Mouse (Mus musculus) c-Kit-negative CD71-positive TER-119-positive erythroid progenitor cells, embryonic 14.5 days (primary cell): Measurements from ENCODE around the gene Ophn1.

ENCODE experiments used
- DNase-seq: peaks from one replicate; pipeline ENCODE4 v3.0.0-alpha.2; 2013; ENCODE audit warnings: low read depth, low spot score

Gene Ophn1

DNA sequence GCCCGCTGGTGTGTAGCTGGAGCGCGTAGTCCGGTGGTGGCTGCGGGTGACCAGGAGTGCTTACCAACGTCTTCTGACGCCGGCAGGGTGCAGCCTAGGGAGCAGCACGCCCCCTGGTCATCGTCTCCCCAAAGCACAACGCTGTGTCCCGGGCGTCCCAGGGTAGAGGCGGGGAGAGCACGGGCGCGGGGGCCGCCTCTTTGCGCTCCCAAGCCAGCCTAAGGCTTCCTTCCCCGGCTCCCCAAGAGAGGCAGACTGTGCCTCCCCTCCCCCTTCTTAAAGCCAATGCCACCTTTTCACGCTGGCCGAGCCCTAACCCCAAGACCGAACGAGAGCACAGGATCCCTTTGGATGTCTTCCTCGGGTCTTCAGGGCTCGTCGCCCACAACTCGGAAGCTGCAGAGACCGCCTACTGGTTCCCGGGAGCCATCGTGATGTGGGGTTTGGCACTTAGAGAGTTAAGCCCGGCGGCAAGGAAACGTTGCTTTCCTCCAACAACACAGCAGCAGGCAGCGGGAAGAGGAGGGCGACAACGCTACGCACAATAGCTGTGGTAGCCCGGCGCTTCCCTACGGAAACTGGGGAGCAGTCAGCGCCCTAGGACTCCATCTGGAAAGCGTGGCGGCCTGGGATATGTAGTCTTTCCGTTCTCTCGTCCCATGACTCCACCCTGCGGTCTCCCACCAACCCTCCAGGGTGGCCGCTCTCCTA, at the start of gene Ophn1:
Gene Ophn1, minus strand, starts transcription at position 620 of the 711 bp plus-strand sequence.
- DNase-seq = no peak

- peak; percentile 81 for DNase-seq
Measured at GRCm38 (mm10) chrX:98937555-98938294, 46.9 kb upstream of the Ophn1 start.

GRCm38 (mm10) chrX:98936707-98937554, 46.1 kb upstream of the Ophn1 start:
- DNase-seq = peak; percentile 65

DNA sequence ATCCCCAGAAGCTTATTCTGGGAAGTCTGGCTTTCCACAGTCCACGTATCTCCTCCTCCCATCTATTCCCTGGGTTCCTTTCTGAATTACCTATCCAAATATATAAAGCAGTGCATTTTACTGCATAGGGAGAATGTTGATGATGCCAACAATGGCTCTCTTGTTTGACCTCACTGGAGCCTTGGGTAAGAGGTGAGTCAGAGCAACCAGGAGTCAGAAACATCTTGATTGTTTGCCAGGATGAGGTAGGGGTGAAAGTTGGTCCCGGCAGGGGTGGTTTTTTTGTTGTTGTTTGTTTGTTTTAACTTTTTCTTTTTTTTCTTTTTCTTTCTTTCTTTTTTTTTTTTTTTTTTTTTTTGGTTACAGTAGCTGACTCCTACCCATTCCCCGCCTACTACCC, 45.3 kb upstream of the Ophn1 start, which contains the start of gene Yipf6:
Gene Yipf6, plus strand, starts transcription at position 216 of the 400 bp plus-strand sequence.
- no peak for DNase-seq

DNA sequence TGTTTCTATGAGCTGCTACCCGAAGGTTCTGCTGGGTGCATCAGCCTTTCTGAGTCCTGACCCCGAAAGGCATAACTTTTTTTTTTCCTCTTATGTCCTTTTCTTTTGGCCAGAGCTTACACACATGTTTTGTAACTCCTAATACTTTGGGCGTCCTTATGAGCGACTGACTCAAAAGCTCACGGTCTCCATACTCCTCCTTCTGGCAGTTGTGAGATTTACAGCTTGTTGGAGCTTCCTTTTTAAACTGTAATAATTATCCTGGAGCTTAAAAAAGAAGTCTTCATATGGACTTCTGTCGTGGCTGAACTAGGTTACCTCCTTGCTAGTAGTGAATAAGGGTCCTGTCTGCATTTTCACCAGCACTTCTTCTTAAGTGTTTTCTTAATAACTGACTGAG, 28.6 kb upstream of the Ophn1 start:
- no peak for DNase-seq

DNA sequence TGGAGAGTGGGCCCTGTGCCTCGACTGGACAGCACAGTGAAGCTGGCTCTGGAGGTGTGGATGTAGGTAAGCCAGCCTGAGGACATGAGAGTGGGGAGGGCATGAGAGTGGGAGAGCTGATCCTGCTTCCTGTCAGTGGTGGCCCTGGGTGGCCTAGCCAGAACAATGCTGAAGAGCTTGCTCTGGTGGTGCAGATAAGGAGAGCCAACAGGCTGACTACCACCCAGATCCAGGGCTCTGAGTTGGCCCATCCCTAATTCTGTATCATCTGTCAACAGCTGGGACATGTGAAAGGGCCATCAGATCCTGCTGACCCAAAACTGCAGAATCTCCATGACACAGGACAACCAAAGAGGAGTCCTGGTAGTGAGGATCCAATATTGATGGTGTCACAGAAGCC, 18.1 kb upstream of the Ophn1 start:
- no peak for DNase-seq

DNA sequence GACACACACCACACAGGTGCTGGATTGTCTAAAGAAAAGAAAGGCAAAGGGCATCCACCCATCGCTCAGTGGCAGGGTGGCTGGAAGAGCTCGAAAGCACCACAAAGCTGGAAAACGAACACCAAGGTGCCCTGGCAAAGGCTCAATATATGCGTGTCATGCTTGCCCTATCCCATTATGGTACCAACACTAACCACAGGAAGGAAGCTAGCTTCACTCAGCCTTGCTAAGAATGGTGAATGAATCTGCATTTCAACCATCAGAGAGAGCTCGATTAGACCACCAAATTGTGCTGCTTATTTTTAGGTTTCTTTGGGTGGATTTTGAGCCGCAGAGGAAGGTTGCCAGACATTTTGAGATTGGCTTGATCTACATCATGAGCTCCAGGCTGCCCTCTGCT, 13.4 kb upstream of the Ophn1 start:
- DNase-seq = no peak

DNA sequence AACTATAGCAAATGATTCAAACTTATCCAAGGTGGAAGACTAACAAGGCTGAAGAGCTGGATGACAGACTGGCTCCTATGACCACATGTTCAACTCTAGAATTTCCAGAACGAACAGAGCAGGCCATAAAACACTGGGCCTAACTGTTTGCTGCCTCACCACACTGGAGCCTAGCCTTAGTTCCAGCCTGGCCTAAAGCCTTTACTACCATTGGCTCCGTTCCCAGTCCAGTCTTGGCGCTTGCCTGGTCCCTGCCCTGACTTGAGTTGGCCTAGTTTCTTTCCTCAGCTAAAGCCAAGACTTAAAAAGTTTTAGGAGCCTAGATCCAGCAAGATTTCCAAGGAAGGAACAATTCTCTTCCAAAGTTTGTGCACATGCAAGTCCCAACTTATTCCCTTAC, 7.5 kb upstream of the Ophn1 start:
- DNase-seq = no peak

GRCm38 (mm10) chrX:98890072-98890405, 786 bp downstream of the Ophn1 start:
- DNase-seq = no peak

DNA sequence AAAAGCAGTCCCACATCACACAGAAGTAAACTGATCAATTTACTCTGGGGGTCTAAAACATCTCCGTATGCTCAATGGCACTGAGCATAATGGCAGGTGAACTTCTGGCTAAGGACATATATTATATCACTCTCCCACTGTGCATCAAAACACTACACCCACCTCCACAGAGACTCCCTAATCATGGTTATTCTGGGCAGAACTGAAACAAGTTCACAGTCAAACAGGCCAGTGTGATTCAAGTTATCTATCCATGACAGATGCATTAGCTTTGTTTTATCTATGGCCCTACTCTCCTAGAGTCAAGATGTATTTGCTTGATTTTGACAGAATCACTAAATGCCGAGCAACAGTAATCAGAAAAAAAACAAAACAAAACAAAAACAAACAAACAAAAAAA, 8.8 kb downstream of the Ophn1 start:
- no peak for DNase-seq

DNA sequence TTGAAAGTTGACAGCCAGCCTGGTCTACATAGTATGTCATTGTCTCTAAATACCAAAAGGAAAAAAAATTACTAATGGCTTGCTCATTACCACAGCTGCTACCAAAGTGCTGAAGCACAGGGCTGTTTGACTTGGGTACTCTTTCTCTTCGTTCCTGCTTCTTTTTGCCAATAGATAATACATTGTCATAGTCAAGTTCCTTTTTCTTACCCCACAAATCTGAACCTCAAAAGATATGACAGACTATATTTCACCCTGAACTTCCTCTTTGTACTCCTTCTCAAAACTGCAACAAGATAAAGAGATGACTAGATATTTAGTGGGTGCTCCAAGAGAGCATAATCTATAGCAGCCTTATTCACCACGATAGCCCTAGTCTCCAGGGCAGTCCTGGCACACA, 9.7 kb downstream of the Ophn1 start:
- DNase-seq = no peak

GRCm38 (mm10) chrX:98880314-98880713, 10.5 kb downstream of the Ophn1 start:
- no peak for DNase-seq

- DNase-seq = no peak
Measured at GRCm38 (mm10) chrX:98875144-98875543, 15.7 kb downstream of the Ophn1 start.

DNA sequence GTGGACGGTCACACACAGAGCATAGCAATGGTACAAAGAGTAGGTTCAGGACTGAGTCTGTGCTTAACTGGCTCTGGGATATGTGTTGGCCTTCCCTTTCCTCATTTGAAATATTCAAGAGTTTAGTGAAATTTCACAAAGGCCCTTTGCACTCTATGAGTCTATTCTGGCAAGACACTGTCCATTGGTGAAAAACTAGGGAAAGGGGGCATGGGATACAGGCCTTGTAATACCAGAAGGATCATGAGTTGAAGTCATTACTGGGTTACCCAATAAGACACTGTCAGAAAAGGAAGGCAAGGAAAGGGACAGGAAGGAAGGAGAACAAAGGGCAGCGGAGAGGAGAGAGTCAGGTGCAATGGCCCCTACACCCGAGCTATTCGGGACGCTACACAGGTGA, 16.7 kb downstream of the Ophn1 start:
- DNase-seq = no peak

- no peak for DNase-seq
Measured at GRCm38 (mm10) chrX:98872064-98872463, 18.8 kb downstream of the Ophn1 start.

DNA sequence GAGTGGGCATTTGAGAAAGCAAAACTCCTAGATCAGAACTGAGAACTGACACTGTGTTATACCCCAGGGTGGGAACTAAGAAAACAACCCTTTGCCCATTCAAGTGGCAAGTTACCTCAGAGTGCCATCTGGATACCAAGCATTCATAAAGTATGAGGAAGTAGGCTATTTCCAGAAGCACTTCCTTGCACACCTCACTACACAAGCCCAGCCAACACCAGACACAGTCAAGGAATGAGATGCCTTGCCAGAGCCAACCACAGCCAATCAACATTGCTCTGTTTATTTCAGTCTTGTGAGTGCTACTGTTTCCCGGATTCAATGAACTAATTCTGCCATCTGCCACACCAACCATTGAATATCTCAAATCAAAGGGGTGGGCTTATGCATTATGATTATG, 20.3 kb downstream of the Ophn1 start:
- no peak for DNase-seq

GRCm38 (mm10) chrX:98869735-98870134, 21.1 kb downstream of the Ophn1 start:
- DNase-seq = no peak

- DNase-seq = no peak
Measured at GRCm38 (mm10) chrX:98869165-98869564, 21.7 kb downstream of the Ophn1 start.

DNA sequence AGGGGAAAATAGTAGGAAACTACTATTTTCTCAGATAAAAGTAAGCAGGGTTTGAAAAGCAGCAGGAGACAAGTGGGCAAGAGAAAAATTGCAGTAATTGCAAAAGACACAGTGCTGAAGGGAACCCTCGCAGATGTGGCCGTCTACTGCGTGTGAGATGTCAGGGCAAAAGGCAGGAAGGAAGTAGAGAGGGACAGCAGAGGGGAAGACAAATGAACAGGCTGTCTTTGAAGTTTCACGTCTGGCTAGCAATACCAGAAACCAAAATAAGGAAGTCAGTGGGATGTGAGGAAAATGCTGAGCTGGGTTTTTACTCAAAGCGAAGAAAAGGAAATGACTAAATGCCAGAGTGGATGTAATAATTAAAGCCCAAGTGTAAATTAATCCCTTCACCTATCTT, 30.7 kb downstream of the Ophn1 start:
- no peak for DNase-seq

GRCm38 (mm10) chrX:98856046-98856445, 34.8 kb downstream of the Ophn1 start:
- no peak for DNase-seq

DNA sequence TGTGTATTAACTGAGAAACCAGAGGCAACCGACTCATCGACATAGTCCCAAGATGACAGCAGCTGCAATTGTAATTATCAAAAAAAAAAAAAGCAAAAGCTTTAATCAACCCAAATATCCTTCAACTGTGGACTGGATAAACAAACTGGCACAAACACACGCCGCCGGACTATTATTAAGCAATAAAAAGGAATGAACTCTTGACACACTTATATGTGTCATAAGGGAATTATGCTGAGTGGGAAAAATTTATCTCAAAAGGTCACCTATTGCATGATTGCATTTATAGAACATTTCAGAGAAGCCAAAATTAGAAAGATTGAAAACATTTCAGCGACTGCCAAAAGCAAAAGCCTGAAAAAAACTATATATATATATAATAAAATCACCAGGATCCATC, 40.0 kb downstream of the Ophn1 start:
- DNase-seq = no peak

- no peak for DNase-seq
Measured at GRCm38 (mm10) chrX:98841606-98842005, 49.2 kb downstream of the Ophn1 start.
